Mouse (Mus musculus) limb, embryonic 10.5 days (tissue): Measurements from ENCODE around the gene Rnf151. TPM values are rescaled to one million over a fixed set of nuclear protein-coding genes. Genes with fewer than 3 reads are reported as not detected.
"Not testable (repeated sequence)": the region's sequence is repeated elsewhere in the genome, so short reads cannot be mapped to it uniquely, and the experiment has no call there.

Source experiments
- DNase-seq: peaks from one replicate; pipeline ENCODE4 v3.0.0-alpha.2; 2017; ENCODE audit warnings: low spot score
- H3K27ac ChIP-seq: fragments of 300-500 bp; sonication (generic); 2 replicates; pipeline ENCODE4 v1.5.1; 2016; ENCODE audit warnings: mild to moderate bottlenecking
- H3K27me3 ChIP-seq: fragments of 300-500 bp; sonication (generic); 2 replicates; pipeline ENCODE4 v1.6.1; 2016; ENCODE audit warnings: low read depth, mild to moderate bottlenecking; ENCODE audit not compliant: poor library complexity, severe bottlenecking
- H3K36me3 ChIP-seq: fragments of 300-500 bp; sonication (generic); 2 replicates; pipeline ENCODE4 v1.6.1; 2016; ENCODE audit warnings: mild to moderate bottlenecking, moderate library complexity
- H3K4me1 ChIP-seq: fragments of 300-500 bp; sonication (generic); 2 replicates; pipeline ENCODE4 v1.6.1; 2016
- H3K4me3 ChIP-seq: fragments of 300-500 bp; sonication (generic); 2 replicates; pipeline ENCODE4 v1.5.1; 2016; ENCODE audit warnings: mild to moderate bottlenecking, moderate library complexity
- H3K9me3 ChIP-seq: fragments of 300-500 bp; sonication (generic); replicated peaks from 2 replicates; pipeline ENCODE4 v1.6.1; 2016; ENCODE audit warnings: mild to moderate bottlenecking
- WGBS: fragments of 180-500 bp; shearing (Covaris S2); methylation state at CpG from one replicate; pipeline ENCODE4 v1.1.7; 2016; 5-methylcytosine and 5-hydroxymethylcytosine counted together
- polyA plus RNA-seq: library from polyadenylated mRNA; unstranded; fragments of >200 nt; fragmentation: Nextera tagmentation; extraction: Ambion mirVana; gene quantifications from 2 replicates; pipeline ENCODE4 v1.2.1, GENCODE M21; 2016

The Rnf151 gene
- polyA plus RNA-seq, 1 experiment from 2014 or later: 0.38 TPM

GRCm38 (mm10) chr17:24669214-24669544 lies 48.7 kb downstream of the Rnf151 start:
- Histone ChIP-seq H3K4me3 (peak overlapping the region; percentile 99), H3K4me1 (peaks cover 51% of the 10 kb centered on the region), H3K27ac (peak overlapping the region; percentile 95), H3K36me3 (peaks cover 13% of the 10 kb centered on the region)
- H3K27me3 ChIP-seq, H3K9me3 ChIP-seq, DNase-seq: not testable (repeated sequence)
- 10% methylated on average over 15 of the region's 15 CpGs for WGBS

GRCm38 (mm10) chr17:24667416-24667815 lies 50.4 kb downstream of the Rnf151 start:
- no peak overlapping the region for H3K4me3 ChIP-seq
- peak; percentile 55 for DNase-seq
- no peaks in the 10 kb centered on the region for H3K9me3 ChIP-seq
- H3K27me3 ChIP-seq: no peaks in the 10 kb centered on the region
- no peak overlapping the region for H3K27ac ChIP-seq
- WGBS: 24% methylated on average over 6 of the region's 6 CpGs
- H3K4me1 ChIP-seq: peaks cover 39% of the 10 kb centered on the region
- H3K36me3 ChIP-seq: no peaks in the 10 kb centered on the region

GRCm38 (mm10) chr17:24667011-24667410 lies 50.9 kb downstream of the Rnf151 start:
- not testable (repeated sequence) for H3K4me3 ChIP-seq, H3K27ac ChIP-seq, H3K27me3 ChIP-seq, H3K36me3 ChIP-seq, H3K9me3 ChIP-seq, DNase-seq
- 69% methylated on average over 7 of the region's 7 CpGs for WGBS
- H3K4me1 ChIP-seq: peaks cover 35% of the 10 kb centered on the region

Other genes starting within 250 kb of the Rnf151 start
- 35.0 and 38.7 TPM in 2 replicates for gene E4f1, start 247.8 kb downstream of the Rnf151 start, polyA plus RNA-seq
- gene Pgp, start 247.7 kb downstream of the Rnf151 start, polyA plus RNA-seq: 68.8 and 76.1 TPM in 2 replicates
- gene Bricd5, start 244.2 kb downstream of the Rnf151 start, polyA plus RNA-seq: 0.24 TPM in 1 of 2 replicates, not detected in the other
- gene Mlst8, start 239.0 kb downstream of the Rnf151 start, polyA plus RNA-seq: 31.6 and 42.2 TPM in 2 replicates
- 1.4 and 3.6 TPM in 2 replicates for gene Caskin1, start 229.5 kb downstream of the Rnf151 start, polyA plus RNA-seq
- gene Traf7, start 190.1 kb downstream of the Rnf151 start, polyA plus RNA-seq: 125 and 136 TPM in 2 replicates
- gene Rab26, start 183.9 kb downstream of the Rnf151 start, polyA plus RNA-seq: 2.4 and 3.8 TPM in 2 replicates
- 18.9 and 24.7 TPM in 2 replicates for gene Pkd1, start 168.2 kb downstream of the Rnf151 start, polyA plus RNA-seq
- gene Tsc2, start 85.4 kb downstream of the Rnf151 start, polyA plus RNA-seq: 63.2 and 79.5 TPM in 2 replicates
- gene Nthl1, start 85.4 kb downstream of the Rnf151 start, polyA plus RNA-seq: 27.5 and 31.2 TPM in 2 replicates
- gene Slc9a3r2, start 67.7 kb downstream of the Rnf151 start, polyA plus RNA-seq: 47.2 and 57.1 TPM in 2 replicates
- gene Npw, start 59.6 kb downstream of the Rnf151 start, polyA plus RNA-seq: 0.88 and 1.1 TPM in 2 replicates
- 34.5 and 36.7 TPM in 2 replicates for gene Zfp598, start 48.4 kb downstream of the Rnf151 start, polyA plus RNA-seq
- 5.2 and 7.0 TPM in 2 replicates for gene Syngr3, start 28.1 kb downstream of the Rnf151 start, polyA plus RNA-seq
- 52.9 and 61.2 TPM in 2 replicates for gene Gfer, start 21.9 kb downstream of the Rnf151 start, polyA plus RNA-seq
- 0.59 and 2.3 TPM in 2 replicates for gene Noxo1, start 21.8 kb downstream of the Rnf151 start, polyA plus RNA-seq
- 165 and 183 TPM in 2 replicates for gene Tbl3, start 10.4 kb downstream of the Rnf151 start, polyA plus RNA-seq
- gene Rps2, start 53 bp upstream of the Rnf151 start, polyA plus RNA-seq: 1,693 and 2,093 TPM in 2 replicates
- 202 and 204 TPM in 2 replicates for gene Ndufb10, start 6.4 kb upstream of the Rnf151 start, polyA plus RNA-seq
- 0.15 TPM in 1 of 2 replicates, not detected in the other for gene Rpl3l, start 9.8 kb upstream of the Rnf151 start, polyA plus RNA-seq
- gene Msrb1, start 18.6 kb upstream of the Rnf151 start, polyA plus RNA-seq: 19.9 and 23.6 TPM in 2 replicates
- 3.2 and 4.2 TPM in 2 replicates for gene Hs3st6, start 34.9 kb upstream of the Rnf151 start, polyA plus RNA-seq
- gene Meiob, start 86.2 kb upstream of the Rnf151 start, polyA plus RNA-seq: not detected in 2 replicates
- gene Hagh, start 122.1 kb upstream of the Rnf151 start, polyA plus RNA-seq: 26.0 and 28.0 TPM in 2 replicates
- gene Fahd1, start 132.3 kb upstream of the Rnf151 start, polyA plus RNA-seq: 14.5 and 17.6 TPM in 2 replicates
- gene Igfals, start 147.9 kb upstream of the Rnf151 start, polyA plus RNA-seq: 0.55 and 0.84 TPM in 2 replicates
- 72.7 and 79.7 TPM in 2 replicates for gene Nubp2, start 168.3 kb upstream of the Rnf151 start, polyA plus RNA-seq
- 48.0 and 50.8 TPM in 2 replicates for gene Spsb3, start 168.6 kb upstream of the Rnf151 start, polyA plus RNA-seq
- gene Eme2, start 177.0 kb upstream of the Rnf151 start, polyA plus RNA-seq: 22.1 and 30.6 TPM in 2 replicates
- 104 and 105 TPM in 2 replicates for gene Mrps34, start 177.1 kb upstream of the Rnf151 start, polyA plus RNA-seq
- gene Nme3, start 178.4 kb upstream of the Rnf151 start, polyA plus RNA-seq: 43.6 and 47.0 TPM in 2 replicates
- 32.1 and 39.3 TPM in 2 replicates for gene Mapk8ip3, start 218.9 kb upstream of the Rnf151 start, polyA plus RNA-seq
- gene Jpt2, start 242.6 kb upstream of the Rnf151 start, polyA plus RNA-seq: 369 and 370 TPM in 2 replicates